Mouse (Mus musculus): ENCODE results near the gene Adprhl1.

DNA sequence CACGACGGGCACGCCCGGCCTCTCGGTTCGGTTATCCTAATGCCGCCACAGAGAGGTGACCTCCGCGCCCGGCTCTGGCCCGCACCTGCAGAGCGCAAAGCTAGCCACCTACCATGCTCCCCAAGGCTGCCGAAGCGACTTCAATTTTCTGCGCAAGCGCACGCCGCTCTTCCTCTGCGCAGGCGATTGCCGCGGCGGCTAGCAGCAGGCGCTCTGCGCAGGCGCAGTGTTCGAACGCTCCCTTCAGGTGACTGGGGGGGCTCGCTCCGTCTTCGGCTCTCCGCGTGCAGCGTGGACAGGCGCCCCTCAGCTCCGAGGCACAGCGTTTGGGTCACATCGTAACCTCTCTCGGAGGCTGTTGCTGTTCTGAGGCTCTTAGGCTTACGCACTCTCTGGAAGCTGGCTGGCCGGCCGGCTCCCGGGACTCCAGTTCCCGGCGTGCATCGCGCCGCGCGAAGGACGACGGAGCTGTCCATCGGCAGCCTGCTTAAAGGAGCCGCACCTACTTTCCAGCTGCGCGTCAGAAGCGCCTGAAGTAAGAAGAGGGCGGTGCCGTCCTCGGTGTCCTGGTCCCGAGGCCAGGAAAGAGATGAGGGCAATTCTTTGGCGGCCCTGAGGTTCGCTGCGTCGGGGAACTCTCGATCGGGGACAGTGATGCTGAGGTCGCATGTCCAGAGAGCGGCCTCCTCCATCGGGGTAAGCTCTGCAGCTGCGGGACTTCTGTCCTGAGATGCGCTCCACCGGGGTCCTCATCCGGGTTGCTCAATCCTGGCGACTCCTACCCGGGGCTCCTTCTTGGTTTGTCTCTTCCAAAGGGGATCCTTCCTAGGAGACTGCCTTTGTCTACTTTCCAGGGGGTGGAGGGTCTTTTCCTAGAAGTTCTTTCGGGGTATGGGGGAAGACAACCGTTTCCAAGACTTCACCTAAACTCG lies 34.0 kb upstream of the Adprhl1 start, which contains the start of the genes Dcun1d2 and Tmco3:
- TF ChIP-seq CTCF (IDR thresholded peaks at IDR 0.05; ENCODE audit: low read depth) (no peak), EP300 (IDR thresholded peaks at IDR 0.05; ENCODE audit: low read depth) (no peak)
